Mouse (Mus musculus) stomach, embryonic 14.5 days (tissue): Measurements from ENCODE around the gene Gm17268. TPM values are rescaled to one million over a fixed set of nuclear protein-coding genes. Genes with fewer than 3 reads are reported as not detected.

ENCODE experiments used
- ATAC-seq: fragments of 200-750 bp; cut with Nextera tagmentation; 2 replicates; pipeline ENCODE4 v1.8.0; 2017; ENCODE audit warnings: low read depth, moderate TSS enrichment; ENCODE audit not compliant: insufficient number of reproducible peaks, insufficient read depth, low FRiP score
- H3K27ac ChIP-seq: fragments of 300-500 bp; sonication (generic); 2 replicates; pipeline ENCODE4 v1.5.1; 2014; ENCODE audit warnings: mild to moderate bottlenecking, low read length, moderate library complexity, mixed read lengths
- H3K27me3 ChIP-seq: fragments of 300-500 bp; sonication (generic); 2 replicates; pipeline ENCODE4 v1.6.1; 2014; ENCODE audit warnings: low read length, control low read depth, mixed read lengths; ENCODE audit not compliant: control insufficient read depth, insufficient read depth
- H3K36me3 ChIP-seq: fragments of 300-500 bp; sonication (generic); 2 replicates; pipeline ENCODE4 v1.6.1; 2014; ENCODE audit warnings: mild to moderate bottlenecking, control low read depth, low read length, moderate library complexity, mixed read lengths; ENCODE audit not compliant: control insufficient read depth, insufficient read depth
- H3K4me1 ChIP-seq: fragments of 300-500 bp; sonication (generic); 2 replicates; pipeline ENCODE4 v1.6.1; 2014; ENCODE audit warnings: low read length, control low read depth, mixed read lengths; ENCODE audit not compliant: control insufficient read depth, insufficient read depth
- H3K4me2 ChIP-seq: fragments of 300-500 bp; sonication (generic); replicated peaks from 2 replicates; pipeline ENCODE4 v1.6.1; 2014; ENCODE audit warnings: low read depth, low read length, control low read depth
- H3K4me3 ChIP-seq: fragments of 300-500 bp; sonication (generic); 2 replicates; pipeline ENCODE4 v1.5.1; 2014; ENCODE audit warnings: low read depth, low read length, control low read depth
- H3K9ac ChIP-seq: fragments of 300-500 bp; sonication (generic); replicated peaks from 2 replicates; pipeline ENCODE4 v1.6.1; 2014; ENCODE audit warnings: low read depth, mild to moderate bottlenecking, control low read depth, low read length, moderate library complexity, mixed read lengths
- H3K9me3 ChIP-seq: fragments of 300-500 bp; sonication (generic); 2 replicates; pipeline ENCODE4 v1.6.1; 2016; ENCODE audit warnings: low read depth, low read length, control low read depth; ENCODE audit not compliant: control insufficient read depth
- WGBS: fragments of 180-500 bp; shearing (Covaris S2); extraction: QIAGEN DNeasy Blood & Tissue Kit; methylation state at CpG from one replicate; pipeline ENCODE4 v1.1.7; 2014; 5-methylcytosine and 5-hydroxymethylcytosine counted together
- polyA plus RNA-seq: library from polyadenylated mRNA; unstranded; fragments of >200 nt; fragmentation: Nextera tagmentation; extraction: Ambion mirVana; gene quantifications from 2 replicates; pipeline ENCODE4 v1.2.1, GENCODE M21; 2014

Gm17268 gene
- polyA plus RNA-seq, 1 experiment from 2014 or later, result not detected

GRCm38 (mm10) chr11:81983146-81983545, 55.2 kb downstream of the Gm17268 start:
- no peaks in the 10 kb centered on the region for H3K9me3 ChIP-seq
- H3K27ac ChIP-seq, result no peak overlapping the region
- no peak overlapping the region for H3K4me3 ChIP-seq
- ATAC-seq, result no peak
- H3K36me3 ChIP-seq, result no peaks in the 10 kb centered on the region
- H3K27me3 ChIP-seq, result no peaks in the 10 kb centered on the region
- H3K4me2 ChIP-seq, result no peak overlapping the region
- no peak overlapping the region for H3K9ac ChIP-seq
- no peaks in the 10 kb centered on the region for H3K4me1 ChIP-seq
- 48% methylated on average over 5 of the region's 5 CpGs for WGBS

GRCm38 (mm10) chr11:81982191-81982590, 56.2 kb downstream of the Gm17268 start:
- 45% methylated on average over 11 of the region's 11 CpGs for WGBS
- Histone ChIP-seq H3K9ac (no peak overlapping the region), H3K4me1 (no peaks in the 10 kb centered on the region), H3K36me3 (no peaks in the 10 kb centered on the region), H3K27me3 (no peaks in the 10 kb centered on the region), H3K4me3 (no peak overlapping the region), H3K27ac (no peak overlapping the region), H3K4me2 (no peak overlapping the region), H3K9me3 (no peaks in the 10 kb centered on the region)
- ATAC-seq, result no peak

Other genes with a start within 250 kb of the Gm17268 start
- gene 5530401A14Rik, start 177.9 kb downstream of the Gm17268 start, polyA plus RNA-seq, result not detected in 2 replicates
- gene Asic2, start 70.1 kb downstream of the Gm17268 start, polyA plus RNA-seq, result 0.22 and 0.27 TPM in 2 replicates
- gene Ccl2, start 3.0 kb downstream of the Gm17268 start, polyA plus RNA-seq, result 7.0 and 7.2 TPM in 2 replicates
- gene Ccl7, start 7.2 kb upstream of the Gm17268 start, polyA plus RNA-seq, result 1.2 and 1.9 TPM in 2 replicates
- gene Ccl11, start 19.3 kb upstream of the Gm17268 start, polyA plus RNA-seq, result 99.4 and 100 TPM in 2 replicates
- 5.7 and 6.2 TPM in 2 replicates for gene Ccl12, start 63.3 kb upstream of the Gm17268 start, polyA plus RNA-seq
- gene Ccl8, start 76.6 kb upstream of the Gm17268 start, polyA plus RNA-seq, result not detected in 2 replicates